Mouse (Mus musculus): ENCODE results near the gene Gm9964.

DNA sequence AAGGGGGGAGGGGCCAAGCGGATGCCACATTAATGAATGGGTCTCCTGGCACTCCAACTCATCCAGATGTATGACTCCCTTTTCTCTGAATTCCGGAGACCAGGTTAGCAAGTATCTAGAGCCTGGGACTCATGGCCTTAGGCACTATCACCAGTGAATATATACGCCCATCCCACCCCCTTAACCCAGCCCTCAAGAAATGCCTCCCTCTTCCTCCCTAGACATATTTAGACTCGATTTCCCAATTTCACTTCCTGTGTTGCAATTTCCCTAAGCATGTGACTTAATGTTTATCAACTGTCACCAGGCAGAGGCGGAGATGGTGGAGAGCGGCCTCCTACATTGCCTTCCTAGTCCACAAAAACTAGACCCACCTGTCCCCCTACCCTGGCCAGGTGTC is 9.3 kb downstream of the Gm9964 start:
- TF ChIP-seq CTCF (IDR thresholded peaks at IDR 0.05; ENCODE audit: extremely low read depth, insufficient read depth, low read length): no peak
- no peak for TF ChIP-seq POLR2A (IDR thresholded peaks at IDR 0.05; ENCODE audit: extremely low read depth, insufficient read depth, low read length)

Measured in cortical plate, adult 2 months (tissue).